9 mouse cellular contexts compared by ENCODE assay signal in the genomic region with DNA sequence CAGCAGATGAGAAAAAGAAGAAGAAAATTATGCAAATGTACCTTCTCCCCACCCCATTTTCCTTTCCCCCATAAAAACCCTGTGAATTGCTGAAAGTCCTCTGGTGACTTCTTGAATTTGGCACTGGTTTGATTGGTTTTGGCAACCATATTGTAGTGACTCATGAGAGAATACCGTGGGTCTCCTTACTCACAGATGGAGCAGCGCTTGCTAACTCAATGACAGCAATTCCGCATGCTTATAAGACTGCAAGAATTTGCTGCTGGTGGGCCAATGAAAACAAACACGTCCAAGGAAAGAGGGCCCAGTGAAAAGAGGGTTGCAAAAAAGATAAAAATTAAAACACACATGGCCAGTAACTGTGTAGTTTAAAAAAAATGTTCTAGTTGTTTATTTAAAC.
DNase-seq lines count a peak whose midpoint lies in the region; ATAC-seq and TF ChIP-seq lines count a peak whose summit lies in the region.
"Had no signal": no experiment of that assay in that cellular context is flagged by ENCODE, and none has a peak within 500 bp of the region (broad histone marks: within the 10 kb centered on the region; RNA-seq: fewer than 3 reads in every experiment).

No protein-coding gene starts in this region.

- H3K9ac ChIP-seq in heart, embryonic 16.5 days (ENCODE audit: low read length) = no peak overlapping the region
- no peak overlapping the region for H3K9ac ChIP-seq in limb, embryonic 14.5 days (ENCODE audit: low read depth, low read length, severe bottlenecking)

- H3K27me3 ChIP-seq in heart, embryonic 16.5 days (ENCODE audit: control insufficient read depth, insufficient read depth, low read length) = no peaks in the 10 kb centered on the region
- H3K27me3 ChIP-seq in limb, embryonic 14.5 days (ENCODE audit: control insufficient read depth, insufficient read depth, low read length) = no peaks in the 10 kb centered on the region

- H3K36me3 ChIP-seq in heart, embryonic 16.5 days (ENCODE audit: control insufficient read depth, insufficient read depth) = no peaks in the 10 kb centered on the region
- no peaks in the 10 kb centered on the region for H3K36me3 ChIP-seq in limb, embryonic 14.5 days (ENCODE audit: control insufficient read depth, insufficient read depth, low read length)

- 0 out of 2 replicates have a peak overlapping the region, but pooled peaks have one; percentile 43 for H3K27ac ChIP-seq in heart, embryonic 16.5 days (ENCODE audit: low read length)
- H3K27ac ChIP-seq in limb, embryonic 14.5 days (replicated peaks; ENCODE audit: low read depth, low read length) = no peak overlapping the region

- no peak for TF ChIP-seq POLR2A in limb, embryonic 14.5 days (IDR thresholded peaks at IDR 0.05; ENCODE audit: borderline replicate concordance, extremely low read depth, insufficient read depth, insufficient read length)

- 47% methylated on average over 4 of the region's 4 CpGs for WGBS in heart, embryonic 16.5 days
- WGBS in limb, embryonic 14.5 days = 63% methylated on average over 4 of the region's 4 CpGs

- H3K4me2 ChIP-seq in heart, embryonic 16.5 days (ENCODE audit: low read depth, low read length) = no peak overlapping the region
- no peak overlapping the region for H3K4me2 ChIP-seq in limb, embryonic 14.5 days (replicated peaks; ENCODE audit: low read depth, low read length, severe bottlenecking)

- no peak overlapping the region for H3K4me3 ChIP-seq in heart, embryonic 16.5 days (ENCODE audit: low read length)
- no peak overlapping the region for H3K4me3 ChIP-seq in limb, embryonic 14.5 days (replicated peaks; ENCODE audit: low read length)

- 0 out of 2 replicates have a peak, but pooled peaks have one; percentile 37 for ATAC-seq in heart, embryonic 16.5 days (replicated peaks; ENCODE audit: extremely low read depth, insufficient read depth, low FRiP score)
- peak; percentile 55 for ATAC-seq in limb, embryonic 14.5 days (ENCODE audit: low FRiP score, low read depth)
- ATAC-seq in CD4-positive, CD25-positive, alpha-beta regulatory T cell, adult 4 months = no peak
- ATAC-seq in activated CD4-positive, CD25-positive, alpha-beta regulatory T cell, adult 4 months = no peak
- ATAC-seq: inflammation-experienced regulatory T-cells, adult 6 months had no signal

- peaks cover 2% of the 10 kb centered on the region; the same call in 1 of the 2 replicates for H3K9me3 ChIP-seq in heart, embryonic 16.5 days (replicated peaks; ENCODE audit: control insufficient read depth, low read length)
- no peaks in the 10 kb centered on the region for H3K9me3 ChIP-seq in limb, embryonic 14.5 days (ENCODE audit: control insufficient read depth, low read length)

- H3K4me1 ChIP-seq in heart, embryonic 16.5 days (ENCODE audit: control insufficient read depth, insufficient read depth, low read length) = no peaks in the 10 kb centered on the region
- H3K4me1 ChIP-seq in limb, embryonic 14.5 days (ENCODE audit: control insufficient read depth, insufficient read depth, low read length) = no peaks in the 10 kb centered on the region; the same call in 1 of the 2 replicates

- DNase-seq in layer of hippocampus, adult 11-12 months (ENCODE audit: low spot score) = peak; percentile 20
- no peak for DNase-seq in layer of hippocampus, postnatal 25 days (ENCODE audit: extremely low spot score in 1 of 2, low spot score in 1 of 2)
- peak; percentile 37 for DNase-seq in adrenal gland, adult 8-10 months
- peak; percentile 62 for DNase-seq in limb, embryonic 14.5 days (ENCODE audit: low spot score)
- no peak for DNase-seq in spleen, adult 12 weeks (ENCODE audit: low spot score)

Comparison
In these comparisons a context has a peak if more than half of its experiments do, and no peak if none do; other contexts are left out.
1. DNase-seq: peak in layer of hippocampus, adult 11-12 months (single experiment), adrenal gland, adult 8-10 months (single experiment) and limb, embryonic 14.5 days (single experiment); none in layer of hippocampus, postnatal 25 days (0 of 2) and spleen, adult 12 weeks (single experiment).
2. ATAC-seq: peak in heart, embryonic 16.5 days (single experiment) and limb, embryonic 14.5 days (single experiment); none in CD4-positive, CD25-positive, alpha-beta regulatory T cell, adult 4 months (single experiment) and activated CD4-positive, CD25-positive, alpha-beta regulatory T cell, adult 4 months (single experiment).